Mouse (Mus musculus) central nervous system, embryonic 18 days (tissue): ENCODE measurements around the gene Ifrd2. TPM values are rescaled to one million over a fixed set of nuclear protein-coding genes. Genes with fewer than 3 reads are reported as not detected.

Experiments
- polyA plus RNA-seq: library from polyadenylated mRNA; depleted of rRNA; stranded (reverse); fragments of >200 nt; gene quantifications from 2 replicates; pipeline ENCODE4 v1.2.3, GENCODE M21; 2012; rRNA removed

Gene Ifrd2
- polyA plus RNA-seq = 20.6 and 24.7 TPM in 2 replicates

GRCm38 (mm10) chr9:107586974-107587832 lies at the start of gene Ifrd2:
Gene Ifrd2 (plus strand): TSS chr9:107587642.

GRCm38 (mm10) chr9:107541474-107542351 lies 45.7 kb upstream of the Ifrd2 start, which contains the start of the genes Cyb561d2 and Nprl2:
Gene Cyb561d2 (minus strand): TSS chr9:107542193.
Gene Nprl2 (plus strand): TSS chr9:107542226.

GRCm38 (mm10) chr9:107547026-107547425 lies 40.4 kb upstream of the Ifrd2 start, which contains the start of gene Zmynd10:
Gene Zmynd10 (plus strand): TSS chr9:107547298.

GRCm38 (mm10) chr9:107551117-107551889 lies 36.1 kb upstream of the Ifrd2 start, which contains the start of gene Rassf1:
Gene Rassf1 (plus strand): TSS chr9:107551555.

GRCm38 (mm10) chr9:107563029-107563581 lies 24.3 kb upstream of the Ifrd2 start, which contains the start of gene Tusc2:
Gene Tusc2 (plus strand): TSS chr9:107563255.

GRCm38 (mm10) chr9:107567702-107568319 lies 19.6 kb upstream of the Ifrd2 start, which contains the start of gene Hyal2:
Gene Hyal2 (plus strand): TSS chr9:107567945.

GRCm38 (mm10) chr9:107576357-107577107 lies 10.9 kb upstream of the Ifrd2 start, which contains the start of gene Hyal1:
Gene Hyal1 (plus strand): TSS chr9:107576927.

GRCm38 (mm10) chr9:107578587-107578986 lies 8.9 kb upstream of the Ifrd2 start, which contains the start of gene Naa80:
Gene Naa80 (plus strand): TSS chr9:107578887.

GRCm38 (mm10) chr9:107580501-107581317 lies 6.7 kb upstream of the Ifrd2 start, which contains the start of gene Hyal3:
Gene Hyal3 (plus strand): TSS chr9:107580818.

GRCm38 (mm10) chr9:107608741-107609432 lies 21.4 kb downstream of the Ifrd2 start, which contains the start of gene Sema3b:
Gene Sema3b (minus strand): TSS chr9:107609229.

GRCm38 (mm10) chr9:107635279-107636028 lies 48.0 kb downstream of the Ifrd2 start, which contains the start of gene Gnai2:
Gene Gnai2 (minus strand): TSS chr9:107635367.

Other genes starting within 250 kb of the Ifrd2 start
- 26.8 and 30.0 TPM in 2 replicates for gene Hemk1, start 249.3 kb upstream of the Ifrd2 start, polyA plus RNA-seq
- gene 6430571L13Rik, start 247.0 kb upstream of the Ifrd2 start, polyA plus RNA-seq = 7.0 and 8.1 TPM in 2 replicates
- gene Cacna2d2, start 188.0 kb upstream of the Ifrd2 start, polyA plus RNA-seq = 82.7 and 88.5 TPM in 2 replicates
- 33.6 and 34.5 TPM in 2 replicates for gene Tmem115, start 53.7 kb upstream of the Ifrd2 start, polyA plus RNA-seq
- 47.5 and 52.4 TPM in 2 replicates for gene Cyb561d2, start 45.4 kb upstream of the Ifrd2 start, polyA plus RNA-seq
- 87.7 and 93.2 TPM in 2 replicates for gene Nprl2, start 45.4 kb upstream of the Ifrd2 start, polyA plus RNA-seq
- gene Zmynd10, start 40.3 kb upstream of the Ifrd2 start, polyA plus RNA-seq = 8.9 and 9.6 TPM in 2 replicates
- gene Rassf1, start 36.1 kb upstream of the Ifrd2 start, polyA plus RNA-seq = 35.2 and 38.7 TPM in 2 replicates
- gene Tusc2, start 24.4 kb upstream of the Ifrd2 start, polyA plus RNA-seq = 96.7 and 108 TPM in 2 replicates
- gene Hyal2, start 19.7 kb upstream of the Ifrd2 start, polyA plus RNA-seq = 29.8 and 30.5 TPM in 2 replicates
- gene Hyal1, start 10.7 kb upstream of the Ifrd2 start, polyA plus RNA-seq = 2.5 and 2.8 TPM in 2 replicates
- 16.6 and 19.8 TPM in 2 replicates for gene Naa80, start 8.8 kb upstream of the Ifrd2 start, polyA plus RNA-seq
- gene Hyal3, start 6.8 kb upstream of the Ifrd2 start, polyA plus RNA-seq = 1.2 and 1.5 TPM in 2 replicates
- 5.4 and 7.5 TPM in 2 replicates for gene Sema3b, start 21.6 kb downstream of the Ifrd2 start, polyA plus RNA-seq
- gene Gnai2, start 47.7 kb downstream of the Ifrd2 start, polyA plus RNA-seq = 382 and 399 TPM in 2 replicates
- 87.6 and 91.9 TPM in 2 replicates for gene Slc38a3, start 81.9 kb downstream of the Ifrd2 start, polyA plus RNA-seq
- 0.39 and 0.48 TPM in 2 replicates for gene Gnat1, start 92.1 kb downstream of the Ifrd2 start, polyA plus RNA-seq
- gene Sema3f, start 122.8 kb downstream of the Ifrd2 start, polyA plus RNA-seq = 109 and 131 TPM in 2 replicates
- gene Rbm5, start 183.4 kb downstream of the Ifrd2 start, polyA plus RNA-seq = 193 and 212 TPM in 2 replicates